Mouse (Mus musculus) kidney, postnatal 25 days (tissue): ENCODE results near the gene Grip1.
A peak's percentile ranks its signal among the peaks of the same experiment; 100 is the strongest.

ENCODE experiments used
- DNase-seq, 2 experiments: peaks; one replicate each; pipeline ENCODE4 v3.0.0; 2021; ENCODE audit warnings: mixed read lengths in 2 of 2

Gene Grip1

GRCm38 (mm10) chr10:119684377-119684826 lies 230.8 kb downstream of the Grip1 start:
- DNase-seq = no peak

GRCm38 (mm10) chr10:119691358-119692083 lies 237.9 kb downstream of the Grip1 start:
- peak; percentile 8 to 48 for DNase-seq

- peak in 1 of 2 experiments; percentile 3 for DNase-seq
Measured at GRCm38 (mm10) chr10:119692284-119692890, 238.8 kb downstream of the Grip1 start.

GRCm38 (mm10) chr10:119693400-119693799 lies 239.8 kb downstream of the Grip1 start:
- DNase-seq = no peak

- no peak for DNase-seq
Measured at GRCm38 (mm10) chr10:119697257-119697798, 243.7 kb downstream of the Grip1 start.

GRCm38 (mm10) chr10:119705348-119705747 lies 251.7 kb downstream of the Grip1 start:
- peak in 1 of 2 experiments; percentile 69 for DNase-seq

GRCm38 (mm10) chr10:119706281-119706680 lies 252.7 kb downstream of the Grip1 start:
- no peak for DNase-seq

GRCm38 (mm10) chr10:119706983-119707382 lies 253.4 kb downstream of the Grip1 start:
- no peak for DNase-seq

- DNase-seq = no peak
Measured at GRCm38 (mm10) chr10:119721887-119722286, 268.3 kb downstream of the Grip1 start.

GRCm38 (mm10) chr10:119722471-119722870 lies 268.8 kb downstream of the Grip1 start:
- DNase-seq = no peak

GRCm38 (mm10) chr10:119723671-119724070 lies 270.0 kb downstream of the Grip1 start:
- no peak for DNase-seq

GRCm38 (mm10) chr10:119725363-119725762 lies 271.7 kb downstream of the Grip1 start:
- DNase-seq = no peak

- peak in 1 of 2 experiments; percentile 36 for DNase-seq
Measured at GRCm38 (mm10) chr10:119725966-119726365, 272.3 kb downstream of the Grip1 start.

GRCm38 (mm10) chr10:119726921-119727320 lies 273.3 kb downstream of the Grip1 start:
- no peak for DNase-seq

- DNase-seq = no peak
Measured at GRCm38 (mm10) chr10:119730206-119730605, 276.6 kb downstream of the Grip1 start.

GRCm38 (mm10) chr10:119735011-119735992 lies 281.7 kb downstream of the Grip1 start:
- DNase-seq = no peak

GRCm38 (mm10) chr10:119739466-119739865 lies 285.8 kb downstream of the Grip1 start:
- DNase-seq = no peak

- no peak for DNase-seq
Measured at GRCm38 (mm10) chr10:119742722-119743121, 289.1 kb downstream of the Grip1 start.

GRCm38 (mm10) chr10:119752361-119752798 lies 298.8 kb downstream of the Grip1 start:
- DNase-seq = no peak

- no peak for DNase-seq
Measured at GRCm38 (mm10) chr10:119756271-119756670, 302.6 kb downstream of the Grip1 start.

GRCm38 (mm10) chr10:119757219-119757618 lies 303.6 kb downstream of the Grip1 start:
- DNase-seq = no peak
